Mouse (Mus musculus): ENCODE results near the gene Slc37a3.
"Not testable (repeated sequence)": the region's sequence is repeated elsewhere in the genome, so short reads cannot be mapped to it uniquely, and the experiment has no call there.

The Slc37a3 gene

GRCm38 (mm10) chr6:39377311-39377827 is at the start of gene Slc37a3:
Slc37a3 (minus strand) TSS chr6:39377675.
- DNase-seq = peak; percentile 92 to 94

- DNase-seq = no peak
These were observed 49.2 kb upstream of the Slc37a3 start for GRCm38 (mm10) chr6:39426725-39427124.

- no peak for DNase-seq
These were observed 47.7 kb upstream of the Slc37a3 start for GRCm38 (mm10) chr6:39425181-39425580.

- DNase-seq = no peak
These were observed 46.2 kb upstream of the Slc37a3 start for GRCm38 (mm10) chr6:39423686-39424085.

GRCm38 (mm10) chr6:39423130-39423551 is 45.7 kb upstream of the Slc37a3 start:
- DNase-seq = no peak

- no peak for DNase-seq
These were observed 43.4 kb upstream of the Slc37a3 start for GRCm38 (mm10) chr6:39420867-39421266.

GRCm38 (mm10) chr6:39419851-39420721 is 42.6 kb upstream of the Slc37a3 start, which contains the start of gene Mkrn1:
Mkrn1 (minus strand) TSS chr6:39420462.
- DNase-seq = peak; percentile 80 to 83

- no peak for DNase-seq
These were observed 41.9 kb upstream of the Slc37a3 start for GRCm38 (mm10) chr6:39419386-39419850.

- not testable (repeated sequence) for DNase-seq
These were observed 39.2 kb upstream of the Slc37a3 start for GRCm38 (mm10) chr6:39416654-39417053.

- DNase-seq = peak; percentile 71 to 78
These were observed 38.3 kb upstream of the Slc37a3 start for GRCm38 (mm10) chr6:39415762-39416161.

- no peak for DNase-seq
These were observed 36.6 kb upstream of the Slc37a3 start for GRCm38 (mm10) chr6:39414106-39414505.

GRCm38 (mm10) chr6:39406480-39406879 is 29.0 kb upstream of the Slc37a3 start:
- DNase-seq = no peak

GRCm38 (mm10) chr6:39403136-39403535 is 25.7 kb upstream of the Slc37a3 start:
- no peak for DNase-seq

GRCm38 (mm10) chr6:39400343-39400742 is 22.9 kb upstream of the Slc37a3 start:
- no peak for DNase-seq

GRCm38 (mm10) chr6:39398342-39398741 is 20.9 kb upstream of the Slc37a3 start:
- no peak for DNase-seq

- DNase-seq = no peak
These were observed 19.6 kb upstream of the Slc37a3 start for GRCm38 (mm10) chr6:39397046-39397445.

GRCm38 (mm10) chr6:39395916-39396315 is 18.4 kb upstream of the Slc37a3 start:
- no peak for DNase-seq

- no peak for DNase-seq
These were observed 18.0 kb upstream of the Slc37a3 start for GRCm38 (mm10) chr6:39395471-39395870.

GRCm38 (mm10) chr6:39389988-39390387 is 12.5 kb upstream of the Slc37a3 start:
- DNase-seq = no peak

- DNase-seq = peak; percentile 48 to 49
These were observed 3.8 kb upstream of the Slc37a3 start, which contains the start of gene Rab19 for GRCm38 (mm10) chr6:39381125-39381880. Rab19 (plus strand) TSS chr6:39381175.

GRCm38 (mm10) chr6:39380276-39380675 is 2.8 kb upstream of the Slc37a3 start:
- DNase-seq = no peak

GRCm38 (mm10) chr6:39379749-39380148 is 2.3 kb upstream of the Slc37a3 start:
- peak; percentile 72 to 82 for DNase-seq

- peak; percentile 62 to 78 for DNase-seq
These were observed 1.7 kb upstream of the Slc37a3 start for GRCm38 (mm10) chr6:39379224-39379623.
